ENCODE assay signal across 15 mouse cellular contexts in genomic region chr1:181408086-181408975, GRCm38 (mm10). TPM values are rescaled to one million over a fixed set of nuclear protein-coding genes. Genes with fewer than 3 reads are reported as not detected.
DNase-seq lines count a peak whose midpoint lies in the region; ATAC-seq and TF ChIP-seq lines count a peak whose summit lies in the region.
"Had no signal": no experiment of that assay in that cellular context is flagged by ENCODE, and none has a peak within 500 bp of the region (broad histone marks: within the 10 kb centered on the region; RNA-seq: fewer than 3 reads in every experiment).

No protein-coding gene starts in this region.

- H3K4me3 ChIP-seq in forebrain, embryonic 15.5 days, result no peak overlapping the region
- H3K4me3 ChIP-seq in forebrain, postnatal 0 days (ENCODE audit: low read depth, low read length), result no peak overlapping the region
- H3K4me3 ChIP-seq in heart, adult 2 months, result no peak overlapping the region
- no peak overlapping the region for H3K4me3 ChIP-seq in intestine, postnatal 0 days (ENCODE audit: low read depth, low read length)
- H3K4me3 ChIP-seq: embryonic facial prominence, embryonic 10.5 days; limb, embryonic 15.5 days had no signal

- H3K9me3 ChIP-seq in forebrain, embryonic 15.5 days, result no peaks in the 10 kb centered on the region
- H3K9me3 ChIP-seq in forebrain, postnatal 0 days (ENCODE audit: low read length), result no peaks in the 10 kb centered on the region
- H3K9me3 ChIP-seq in intestine, postnatal 0 days (ENCODE audit: control insufficient read depth), result no peaks in the 10 kb centered on the region
- H3K9me3 ChIP-seq: embryonic facial prominence, embryonic 10.5 days; limb, embryonic 15.5 days had no signal

- no peak for DNase-seq in forebrain, postnatal 0 days
- peak; percentile 61 for DNase-seq in brain, embryonic 14.5 days (ENCODE audit: low read depth)
- DNase-seq in cerebellum, postnatal 36 days, result peak; percentile 62 to 73
- peak; percentile 21 for DNase-seq in mesoderm, embryonic 11.5 days (ENCODE audit: low read depth, low spot score)
- DNase-seq in spleen, adult 12 weeks (ENCODE audit: low spot score), result no peak
- DNase-seq in heart, adult 2 months, result no peak
- DNase-seq: kidney, postnatal 4 days; right cerebral cortex, adult 18-20 months had no signal

- WGBS in forebrain, embryonic 15.5 days, result 64% methylated on average over 18 of the region's 18 CpGs
- WGBS in forebrain, postnatal 0 days, result 66% methylated on average over 18 of the region's 18 CpGs
- 59% methylated on average over 18 of the region's 18 CpGs for WGBS in heart, adult 2 months
- 72% methylated on average over 18 of the region's 18 CpGs for WGBS in intestine, postnatal 0 days

- H3K4me1 ChIP-seq in forebrain, embryonic 15.5 days, result peaks cover 33% of the 10 kb centered on the region
- H3K4me1 ChIP-seq in forebrain, postnatal 0 days (ENCODE audit: insufficient read depth), result no peaks in the 10 kb centered on the region; the same call in 1 of the 2 replicates
- H3K4me1 ChIP-seq in heart, adult 2 months (ENCODE audit: control insufficient read depth, insufficient read depth, low read length), result no peaks in the 10 kb centered on the region
- no peaks in the 10 kb centered on the region for H3K4me1 ChIP-seq in intestine, postnatal 0 days (replicated peaks; ENCODE audit: control insufficient read depth, insufficient read depth, low read length)

- H3K27ac ChIP-seq in forebrain, embryonic 15.5 days (replicated peaks), result peak overlapping the region; percentile 25; the same call in 1 of the 2 replicates
- no peak overlapping the region for H3K27ac ChIP-seq in forebrain, postnatal 0 days (ENCODE audit: low read depth, low read length)
- no peak overlapping the region for H3K27ac ChIP-seq in heart, adult 2 months
- no peak overlapping the region for H3K27ac ChIP-seq in intestine, postnatal 0 days (ENCODE audit: low read depth, low read length)
- H3K27ac ChIP-seq: embryonic facial prominence, embryonic 10.5 days; limb, embryonic 15.5 days had no signal

- no peaks in the 10 kb centered on the region for H3K79me2 ChIP-seq in heart, adult 2 months (replicated peaks; ENCODE audit: control insufficient read depth, insufficient read depth, low read length)

- H3K4me2 ChIP-seq in forebrain, embryonic 15.5 days (replicated peaks), result no peak overlapping the region
- no peak overlapping the region for H3K4me2 ChIP-seq in forebrain, postnatal 0 days (ENCODE audit: low read depth)
- no peak overlapping the region for H3K4me2 ChIP-seq in intestine, postnatal 0 days (replicated peaks; ENCODE audit: low read depth)
- H3K4me2 ChIP-seq: heart, embryonic 11.5 days; limb, embryonic 15.5 days had no signal

- no peak for TF ChIP-seq POLR2A in brain, embryonic 14.5 days (IDR thresholded peaks at IDR 0.05; ENCODE audit: borderline replicate concordance, extremely low read depth, insufficient read depth, insufficient read length, poor library complexity, severe bottlenecking)
- TF ChIP-seq POLR2A in heart, adult 2 months (IDR thresholded peaks at IDR 0.05; ENCODE audit: insufficient read depth, low read depth, low read length), result no peak

- H3K36me3 ChIP-seq in forebrain, embryonic 15.5 days, result no peaks in the 10 kb centered on the region
- H3K36me3 ChIP-seq in forebrain, postnatal 0 days (ENCODE audit: insufficient read depth), result no peaks in the 10 kb centered on the region
- no peaks in the 10 kb centered on the region for H3K36me3 ChIP-seq in heart, adult 2 months (ENCODE audit: control insufficient read depth, insufficient read depth, low read length)
- no peaks in the 10 kb centered on the region for H3K36me3 ChIP-seq in intestine, postnatal 0 days (ENCODE audit: control insufficient read depth, insufficient read depth)
- H3K36me3 ChIP-seq: embryonic facial prominence, embryonic 10.5 days; limb, embryonic 15.5 days had no signal

- intact Hi-C loops in heart, adult 2 months (cut with DNase I), result no loop called here

- TF ChIP-seq EP300 in heart, adult 2 months (IDR thresholded peaks at IDR 0.05; ENCODE audit: insufficient read depth, low read depth, low read length), result no peak

- H3K27me3 ChIP-seq in forebrain, embryonic 15.5 days, result no peaks in the 10 kb centered on the region
- no peaks in the 10 kb centered on the region for H3K27me3 ChIP-seq in forebrain, postnatal 0 days (ENCODE audit: insufficient read depth, low read length)
- H3K27me3 ChIP-seq in heart, adult 2 months (ENCODE audit: control insufficient read depth, insufficient read depth, low read length), result no peaks in the 10 kb centered on the region
- no peaks in the 10 kb centered on the region for H3K27me3 ChIP-seq in intestine, postnatal 0 days (replicated peaks; ENCODE audit: control insufficient read depth, insufficient read depth, low read length)
- H3K27me3 ChIP-seq: limb, embryonic 15.5 days had no signal

- ATAC-seq in forebrain, embryonic 15.5 days (replicated peaks), result no peak
- no peak for ATAC-seq in forebrain, postnatal 0 days
- ATAC-seq in intestine, postnatal 0 days, result no peak

- H3K9ac ChIP-seq in forebrain, embryonic 15.5 days (replicated peaks), result no peak overlapping the region
- H3K9ac ChIP-seq in forebrain, postnatal 0 days, result no peak overlapping the region
- H3K9ac ChIP-seq in heart, adult 2 months (ENCODE audit: low read depth, low read length), result no peak overlapping the region
- H3K9ac ChIP-seq in intestine, postnatal 0 days (ENCODE audit: low read depth, low read length), result no peak overlapping the region
- H3K9ac ChIP-seq: limb, embryonic 15.5 days had no signal

- TF ChIP-seq CTCF in forebrain, postnatal 0 days (IDR thresholded peaks at IDR 0.05; ENCODE audit: low read depth), result no peak
- TF ChIP-seq CTCF in brain, embryonic 14.5 days (IDR thresholded peaks at IDR 0.05; ENCODE audit: borderline replicate concordance, extremely low read depth, insufficient read depth, insufficient read length), result no peak
- TF ChIP-seq CTCF in heart, adult 2 months (IDR thresholded peaks at IDR 0.05), result no peak
- no peak for TF ChIP-seq CTCF in intestine, postnatal 0 days (IDR thresholded peaks at IDR 0.05; ENCODE audit: low read depth)

RNA-seq across cellular contexts. Expression of gene Cnih3, which starts 55.9 kb away (rescaled TPM):
- polyA plus RNA-seq in forebrain, embryonic 15.5 days (2015; fragmentation: Nextera tagmentation; extraction: Ambion mirVana), result 39.4 and 42.7 TPM in 2 replicates
- total RNA-seq in forebrain, postnatal 0 days (2014; rRNA removed), result 62.4 and 80.8 TPM in 2 replicates
- polyA plus RNA-seq in forebrain, postnatal 0 days (2015; fragmentation: Nextera tagmentation; extraction: Ambion mirVana), result 31.1 and 49.3 TPM in 2 replicates
- polyA plus RNA-seq in brain, embryonic 14.5 days (2012; rRNA removed), result 6.7 and 10.5 TPM in 2 replicates
- not detected for total RNA-seq in heart, adult 2 months (2021)
- 0.04 TPM in 1 of 2 replicates, not detected in the other for polyA plus RNA-seq in heart, adult 2 months (2012; rRNA removed)
- 0.13 and 0.25 TPM in 2 replicates for polyA plus RNA-seq in intestine, postnatal 0 days (2015; fragmentation: Nextera tagmentation; extraction: Ambion mirVana)
- total RNA-seq: MEL; monocyte, adult 5-6 weeks had no signal

Comparison
In these comparisons a context has a peak if more than half of its experiments do, and no peak if none do; other contexts are left out.
1. DNase-seq: peak in brain, embryonic 14.5 days (single experiment), cerebellum, postnatal 36 days (2 of 2) and mesoderm, embryonic 11.5 days (single experiment); none in forebrain, postnatal 0 days (single experiment), spleen, adult 12 weeks (single experiment) and heart, adult 2 months (0 of 2).